Mouse (Mus musculus) midbrain, postnatal 0 days (tissue): ENCODE measurements around the gene Pmm1. TPM values are rescaled to one million over a fixed set of nuclear protein-coding genes. Genes with fewer than 3 reads are reported as not detected.
"Not testable (repeated sequence)": the region's sequence is repeated elsewhere in the genome, so short reads cannot be mapped to it uniquely, and the experiment has no call there.

Source experiments
- ATAC-seq: fragments of 200-750 bp; cut with Nextera tagmentation; 2 replicates; pipeline ENCODE4 v1.8.0; 2017; ENCODE audit warnings: moderate number of reproducible peaks, mild to moderate bottlenecking, moderate TSS enrichment, moderate library complexity; ENCODE audit not compliant: low FRiP score
- DNase-seq: peaks from one replicate; pipeline ENCODE4 v3.0.0-alpha.2; 2015; ENCODE audit warnings: low spot score
- H3K27ac ChIP-seq: fragments of 300-500 bp; sonication (generic); 2 replicates; pipeline ENCODE4 v1.5.1; 2014; ENCODE audit warnings: low read depth, mild to moderate bottlenecking, low read length, mixed read lengths
- H3K27me3 ChIP-seq: fragments of 300-500 bp; sonication (generic); 2 replicates; pipeline ENCODE4 v1.6.1; 2014; ENCODE audit warnings: low read length, control low read depth, mixed read lengths; ENCODE audit not compliant: insufficient read depth
- H3K36me3 ChIP-seq: fragments of 300-500 bp; sonication (generic); 2 replicates; pipeline ENCODE4 v1.6.1; 2014; ENCODE audit warnings: low read length, control low read depth, mixed read lengths; ENCODE audit not compliant: insufficient read depth
- H3K4me1 ChIP-seq: fragments of 300-500 bp; sonication (generic); 2 replicates; pipeline ENCODE4 v1.6.1; 2014; ENCODE audit warnings: mild to moderate bottlenecking, control low read depth, antibody characterized with exemption, low read length, mixed read lengths; ENCODE audit not compliant: insufficient read depth
- H3K4me2 ChIP-seq: fragments of 300-500 bp; sonication (generic); 2 replicates; pipeline ENCODE4 v1.6.1; 2014; ENCODE audit warnings: low read depth, mild to moderate bottlenecking, low read length, mixed read lengths; ENCODE audit not compliant: poor library complexity, severe bottlenecking
- H3K4me3 ChIP-seq: fragments of 300-500 bp; sonication (generic); 2 replicates; pipeline ENCODE4 v1.5.1; 2014; ENCODE audit warnings: low read depth, mild to moderate bottlenecking, low read length, moderate library complexity
- H3K9ac ChIP-seq: fragments of 300-500 bp; sonication (generic); replicated peaks from 2 replicates; pipeline ENCODE4 v1.6.1; 2014; ENCODE audit warnings: mild to moderate bottlenecking, low read length, moderate library complexity, mixed read lengths; ENCODE audit not compliant: poor library complexity, severe bottlenecking
- H3K9me3 ChIP-seq: fragments of 300-500 bp; sonication (generic); 2 replicates; pipeline ENCODE4 v1.6.1; 2016; ENCODE audit warnings: low read length, control low read depth
- CTCF ChIP-seq: IDR thresholded peaks from 2 replicates; pipeline ENCODE4 v1.5.1; 2016; ENCODE audit warnings: antibody characterized with exemption, mild to moderate bottlenecking
- WGBS: fragments of 180-500 bp; shearing (Covaris S2); extraction: QIAGEN DNeasy Blood & Tissue Kit; methylation state at CpG from one replicate; pipeline ENCODE4 v1.1.7; 2014; 5-methylcytosine and 5-hydroxymethylcytosine counted together
- polyA plus RNA-seq: library from polyadenylated mRNA; unstranded; fragments of >200 nt; fragmentation: Nextera tagmentation; extraction: Ambion mirVana; gene quantifications from 2 replicates; pipeline ENCODE4 v1.2.1, GENCODE M21; 2015
- total RNA-seq: library from RNA; depleted of rRNA; stranded (reverse); fragments of >200 nt; gene quantifications from 2 replicates; pipeline ENCODE4 v1.2.3, GENCODE M21; 2014; rRNA removed

Gene Pmm1
- total and polyA plus RNA-seq, 2 experiments from 2014 or later, result 122 to 172 TPM

DNA sequence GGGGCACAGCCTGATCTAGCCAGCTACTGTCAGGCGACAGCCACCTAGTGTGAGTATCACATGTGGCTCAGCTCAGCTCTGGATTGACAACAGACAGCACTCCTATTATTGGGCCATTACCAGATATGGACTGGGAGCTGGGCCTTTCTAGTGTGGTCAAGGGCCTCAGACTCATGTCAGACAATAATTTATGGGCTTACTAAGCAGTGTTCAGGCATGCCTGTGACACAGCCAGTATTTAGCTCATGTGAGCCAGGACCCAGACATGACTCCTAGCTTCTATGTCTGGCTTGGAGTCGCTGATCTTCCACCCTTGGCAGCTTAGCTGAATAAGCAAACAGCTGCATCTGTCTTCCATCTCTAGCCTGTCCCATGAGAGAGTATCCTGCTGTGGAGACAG, 48.2 kb downstream of the Pmm1 start:
- Histone ChIP-seq H3K9ac (no peak overlapping the region), H3K9me3 (no peaks in the 10 kb centered on the region), H3K4me1 (no peaks in the 10 kb centered on the region), H3K4me3 (no peak overlapping the region), H3K27ac (no peak overlapping the region), H3K4me2 (no peak overlapping the region), H3K27me3 (no peaks in the 10 kb centered on the region), H3K36me3 (peaks cover 79% of the 10 kb centered on the region)
- DNase-seq (no peak), ATAC-seq (no peak)
- 75% methylated on average over 2 of the region's 2 CpGs for WGBS
- no peak for TF ChIP-seq CTCF

DNA sequence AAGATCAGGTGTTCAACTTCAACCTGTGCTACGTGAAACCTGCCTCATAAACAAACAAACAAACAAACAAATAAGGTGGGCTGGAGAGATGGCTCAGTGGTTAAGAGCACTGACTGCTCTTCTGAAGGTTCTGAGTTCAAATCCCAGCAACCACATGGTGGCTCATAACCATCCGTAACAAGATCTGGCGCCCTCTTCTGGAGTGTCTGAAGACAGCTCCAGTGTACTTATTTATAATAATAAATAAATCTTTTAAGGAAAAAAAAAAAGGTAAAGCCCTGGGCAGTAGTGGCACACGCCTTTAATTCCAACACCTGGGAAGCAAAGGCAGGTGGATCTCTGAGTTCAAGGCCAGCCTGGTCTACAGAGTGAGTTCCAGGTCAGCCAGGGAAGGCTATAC, 52.0 kb downstream of the Pmm1 start:
- H3K36me3 ChIP-seq, result peaks cover 77% of the 10 kb centered on the region
- H3K4me2 ChIP-seq, H3K27ac ChIP-seq, DNase-seq, H3K9me3 ChIP-seq, H3K9ac ChIP-seq, H3K4me1 ChIP-seq, H3K4me3 ChIP-seq, H3K27me3 ChIP-seq, ATAC-seq: not testable (repeated sequence)
- 93% methylated on average over 4 of the region's 4 CpGs for WGBS
- TF ChIP-seq CTCF, result peak; percentile 44

DNA sequence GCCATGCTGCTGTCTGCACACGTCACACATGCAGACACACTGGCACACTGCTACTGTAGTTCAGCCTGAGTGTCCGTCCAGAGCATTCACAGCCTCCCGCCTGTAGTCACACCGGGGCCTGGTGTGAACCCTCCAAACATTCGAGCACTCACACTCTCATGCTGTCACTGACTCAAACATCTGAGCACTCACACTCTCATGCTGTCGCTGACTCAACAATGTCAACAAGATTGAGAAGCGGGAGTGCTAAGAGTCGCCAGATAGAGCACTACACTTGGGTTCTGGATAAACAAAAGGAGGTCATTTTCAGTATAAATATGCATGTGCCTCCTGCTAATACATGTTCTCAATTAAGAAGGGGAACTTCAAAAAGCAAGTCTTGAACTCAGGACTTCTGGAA, 52.8 kb downstream of the Pmm1 start:
- Histone ChIP-seq H3K36me3 (peaks cover 74% of the 10 kb centered on the region), H3K4me1 (no peaks in the 10 kb centered on the region), H3K4me3 (no peak overlapping the region), H3K27ac (no peak overlapping the region), H3K9me3 (no peaks in the 10 kb centered on the region), H3K4me2 (no peak overlapping the region), H3K27me3 (no peaks in the 10 kb centered on the region), H3K9ac (no peak overlapping the region)
- DNase-seq (no peak), ATAC-seq (no peak)
- no peak for TF ChIP-seq CTCF
- 94% methylated on average over 8 of the region's 8 CpGs for WGBS

GRCm38 (mm10) chr15:81904939-81905338, 55.8 kb downstream of the Pmm1 start:
- DNase-seq (peak; percentile 71), ATAC-seq (no peak)
- Histone ChIP-seq H3K27me3 (no peaks in the 10 kb centered on the region), H3K9me3 (no peaks in the 10 kb centered on the region), H3K36me3 (peaks cover 54% of the 10 kb centered on the region), H3K4me2 (no peak overlapping the region), H3K9ac (no peak overlapping the region), H3K4me1 (no peaks in the 10 kb centered on the region), H3K27ac (no peak overlapping the region), H3K4me3 (no peak overlapping the region)
- peak; percentile 82 for TF ChIP-seq CTCF
- WGBS, result 39% methylated on average over 2 of the region's 2 CpGs

Other genes starting within 250 kb of the Pmm1 start
- 147 and 154 TPM in 2 replicates for gene Zc3h7b, start 215.9 kb downstream of the Pmm1 start, total RNA-seq
- 43.9 TPM in 2 replicates for gene Zc3h7b, start 215.9 kb downstream of the Pmm1 start, polyA plus RNA-seq
- 154 and 183 TPM in 2 replicates for gene Rangap1, start 215.4 kb downstream of the Pmm1 start, total RNA-seq
- 142 and 146 TPM in 2 replicates for gene Rangap1, start 215.4 kb downstream of the Pmm1 start, polyA plus RNA-seq
- 60.1 and 60.6 TPM in 2 replicates for gene Tef, start 158.5 kb downstream of the Pmm1 start, total RNA-seq
- gene Tef, start 158.5 kb downstream of the Pmm1 start, polyA plus RNA-seq, result 23.6 and 25.4 TPM in 2 replicates
- gene Tob2, start 102.1 kb downstream of the Pmm1 start, total RNA-seq, result 10.9 and 15.4 TPM in 2 replicates
- gene Tob2, start 102.1 kb downstream of the Pmm1 start, polyA plus RNA-seq, result 12.2 and 14.2 TPM in 2 replicates
- 31.8 and 34.1 TPM in 2 replicates for gene Phf5a, start 89.0 kb downstream of the Pmm1 start, total RNA-seq
- 107 and 118 TPM in 2 replicates for gene Phf5a, start 89.0 kb downstream of the Pmm1 start, polyA plus RNA-seq
- gene Aco2, start 88.6 kb downstream of the Pmm1 start, total RNA-seq, result 380 and 412 TPM in 2 replicates
- gene Aco2, start 88.6 kb downstream of the Pmm1 start, polyA plus RNA-seq, result 257 and 279 TPM in 2 replicates
- gene Polr3h, start 34.7 kb downstream of the Pmm1 start, total RNA-seq, result 46.5 and 49.5 TPM in 2 replicates
- 77.0 and 80.3 TPM in 2 replicates for gene Polr3h, start 34.7 kb downstream of the Pmm1 start, polyA plus RNA-seq
- 172 and 196 TPM in 2 replicates for gene Csdc2, start 24.2 kb downstream of the Pmm1 start, total RNA-seq
- gene Csdc2, start 24.2 kb downstream of the Pmm1 start, polyA plus RNA-seq, result 323 and 327 TPM in 2 replicates
- gene 1700029P11Rik, start 19.6 kb upstream of the Pmm1 start, total RNA-seq, result not detected in 2 replicates
- not detected in 2 replicates for gene 1700029P11Rik, start 19.6 kb upstream of the Pmm1 start, polyA plus RNA-seq
- 25.6 and 28.3 TPM in 2 replicates for gene Xrcc6, start 26.9 kb upstream of the Pmm1 start, total RNA-seq
- gene Xrcc6, start 26.9 kb upstream of the Pmm1 start, polyA plus RNA-seq, result 23.2 and 28.2 TPM in 2 replicates
- 26.9 and 31.2 TPM in 2 replicates for gene Desi1, start 72.9 kb upstream of the Pmm1 start, total RNA-seq
- 43.9 and 45.7 TPM in 2 replicates for gene Desi1, start 72.9 kb upstream of the Pmm1 start, polyA plus RNA-seq
- 174 and 179 TPM in 2 replicates for gene Snu13, start 86.7 kb upstream of the Pmm1 start, total RNA-seq
- gene Snu13, start 86.7 kb upstream of the Pmm1 start, polyA plus RNA-seq, result 242 and 274 TPM in 2 replicates
- gene 4930407I10Rik, start 98.2 kb upstream of the Pmm1 start, total RNA-seq, result 0.05 TPM in 1 of 2 replicates, not detected in the other
- not detected in 2 replicates for gene 4930407I10Rik, start 98.2 kb upstream of the Pmm1 start, polyA plus RNA-seq
- not detected in 2 replicates for gene Mei1, start 109.1 kb upstream of the Pmm1 start, total RNA-seq
- 0.12 and 0.16 TPM in 2 replicates for gene Mei1, start 109.1 kb upstream of the Pmm1 start, polyA plus RNA-seq
- gene Ccdc134, start 167.0 kb upstream of the Pmm1 start, total RNA-seq, result 8.4 and 8.7 TPM in 2 replicates
- gene Ccdc134, start 167.0 kb upstream of the Pmm1 start, polyA plus RNA-seq, result 6.9 and 7.7 TPM in 2 replicates
- 204 and 245 TPM in 2 replicates for gene Srebf2, start 186.3 kb upstream of the Pmm1 start, total RNA-seq
- 141 and 150 TPM in 2 replicates for gene Srebf2, start 186.3 kb upstream of the Pmm1 start, polyA plus RNA-seq